Mouse (Mus musculus): Measurements from ENCODE around the gene Ccdc59. TPM values are rescaled to one million over a fixed set of nuclear protein-coding genes. Genes with fewer than 3 reads are reported as not detected.

Gene Ccdc59
- polyA plus RNA-seq, 1 experiment from 2014 or later, result 60.7 TPM

DNA sequence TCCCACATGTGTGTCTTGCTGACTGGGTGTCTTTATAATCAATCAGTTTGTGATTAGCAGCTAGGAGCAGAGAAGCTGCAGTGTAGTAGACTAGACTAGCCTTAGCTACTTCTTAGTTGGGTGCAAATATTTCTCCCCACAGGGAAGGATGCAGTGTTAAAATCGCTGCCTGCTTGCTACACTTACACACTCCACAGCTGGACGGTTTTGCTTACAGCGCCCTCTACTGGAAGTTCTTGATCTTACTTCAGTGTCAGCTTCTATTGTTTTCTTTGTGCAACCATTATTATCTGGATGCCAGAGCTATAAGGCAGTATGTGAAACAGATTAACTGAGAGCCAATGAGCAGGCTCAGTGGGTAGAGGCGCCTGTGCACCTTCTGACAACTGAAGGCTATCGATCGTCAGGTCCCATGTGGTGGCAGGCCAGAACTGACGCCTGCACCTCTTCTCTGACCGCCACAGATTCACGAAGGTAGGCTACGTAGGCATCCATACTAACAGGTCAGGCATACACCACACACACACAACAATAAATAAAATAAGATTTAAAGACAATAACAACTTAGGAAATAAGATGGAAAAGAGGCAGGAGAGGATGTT lies 6.1 kb upstream of the Ccdc59 start:
- H3K9ac ChIP-seq (replicated peaks; ENCODE audit: low read length), result no peak overlapping the region
- WGBS, result 67% methylated on average over 10 of the region's 10 CpGs
- H3K9me3 ChIP-seq (replicated peaks; ENCODE audit: control insufficient read depth, low read length), result no peaks in the 10 kb centered on the region
- H3K27ac ChIP-seq (replicated peaks; ENCODE audit: low read depth, low read length), result no peak overlapping the region
- DNase-seq (ENCODE audit: low spot score) (peak; percentile 63), ATAC-seq (replicated peaks; ENCODE audit: insufficient number of reproducible peaks, low FRiP score, low TSS enrichment, low read depth) (peak; percentile 56; the same call in 1 of the 2 replicates)
- H3K4me1 ChIP-seq (ENCODE audit: control insufficient read depth, insufficient read depth, low read length), result no peaks in the 10 kb centered on the region
- no peak overlapping the region for H3K4me2 ChIP-seq (ENCODE audit: low read depth, low read length)
- H3K27me3 ChIP-seq (ENCODE audit: control insufficient read depth, insufficient read depth, low read length), result no peaks in the 10 kb centered on the region
- no peaks in the 10 kb centered on the region for H3K36me3 ChIP-seq (replicated peaks; ENCODE audit: control insufficient read depth, insufficient read depth, low read depth, low read length)
- no peak overlapping the region for H3K4me3 ChIP-seq (ENCODE audit: low read depth, low read length)

DNA sequence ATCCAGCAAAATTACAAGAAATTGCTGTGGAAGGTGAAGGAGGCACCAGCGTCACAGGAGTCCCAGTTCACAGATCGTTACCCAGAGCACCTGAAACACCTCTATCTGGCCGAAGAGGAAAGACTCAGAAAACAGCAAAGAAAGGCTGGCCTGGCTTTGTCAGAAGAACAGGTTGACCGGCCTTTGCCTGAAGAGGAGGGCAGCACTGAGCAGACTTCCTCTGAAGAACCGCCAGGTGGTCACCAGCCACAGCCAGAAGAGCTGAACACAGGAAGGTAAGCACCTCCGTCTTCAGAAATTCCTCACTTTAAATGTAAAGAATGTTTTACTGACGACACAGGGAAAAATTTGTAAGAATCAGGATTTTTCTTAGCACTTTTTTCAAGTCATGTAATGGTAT lies 1.7 kb downstream of the Ccdc59 start:
- Histone ChIP-seq H3K27me3 (ENCODE audit: control insufficient read depth, insufficient read depth, low read length) (no peaks in the 10 kb centered on the region), H3K4me3 (ENCODE audit: low read depth, low read length) (peak overlapping the region; percentile 17; the same call in 1 of the 2 replicates), H3K4me1 (ENCODE audit: control insufficient read depth, insufficient read depth, low read length) (no peaks in the 10 kb centered on the region), H3K4me2 (ENCODE audit: low read depth, low read length) (no peak overlapping the region; the same call in 1 of the 2 replicates), H3K27ac (replicated peaks; ENCODE audit: low read depth, low read length) (no peak overlapping the region), H3K36me3 (replicated peaks; ENCODE audit: control insufficient read depth, insufficient read depth, low read depth, low read length) (peaks cover 5% of the 10 kb centered on the region), H3K9ac (replicated peaks; ENCODE audit: low read length) (no peak overlapping the region), H3K9me3 (replicated peaks; ENCODE audit: control insufficient read depth, low read length) (no peaks in the 10 kb centered on the region)
- DNase-seq (ENCODE audit: low spot score), result no peak
- no peak for ATAC-seq (replicated peaks; ENCODE audit: insufficient number of reproducible peaks, low FRiP score, low TSS enrichment, low read depth)
- 83% methylated on average over 7 of the region's 7 CpGs for WGBS

DNA sequence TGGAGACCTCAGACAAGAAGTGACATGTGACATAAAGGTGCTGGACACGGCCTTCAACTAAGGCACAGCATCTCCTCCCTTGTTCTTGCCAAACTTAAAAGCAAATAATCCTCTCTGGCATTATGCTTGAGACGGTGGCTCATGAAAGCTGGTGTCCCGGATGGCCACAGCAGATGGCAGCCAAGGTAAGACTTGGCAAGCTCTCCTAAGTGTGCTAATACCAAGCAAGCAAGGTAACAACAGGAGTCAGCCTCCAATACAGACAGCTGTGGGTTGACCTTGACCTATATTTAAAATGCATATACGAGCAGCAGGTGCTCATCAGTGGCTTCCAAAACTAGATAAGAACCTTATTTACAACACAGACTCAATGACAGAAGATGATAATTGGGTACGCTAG lies 9.4 kb downstream of the Ccdc59 start:
- 93% methylated on average over 5 of the region's 5 CpGs for WGBS
- no peak for ATAC-seq (replicated peaks; ENCODE audit: insufficient number of reproducible peaks, low FRiP score, low TSS enrichment, low read depth)

DNA sequence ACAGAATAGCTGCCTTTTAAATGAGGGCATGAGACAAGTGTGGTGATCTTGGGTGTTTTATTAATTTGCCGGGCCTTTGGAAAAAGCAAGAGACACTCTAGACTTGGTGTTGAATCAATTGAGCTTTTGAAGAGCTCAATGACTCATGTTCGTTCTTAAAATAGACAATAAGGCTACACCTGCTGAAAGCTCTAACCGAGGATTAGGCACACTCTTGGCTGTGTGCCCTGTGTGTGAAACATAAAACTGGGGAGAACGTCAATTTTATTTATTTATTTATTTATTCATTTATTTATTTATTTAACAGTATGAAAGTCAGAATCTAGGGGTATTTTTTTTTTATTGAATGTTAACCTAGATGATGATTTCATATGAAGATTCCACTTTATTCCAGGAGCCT lies 10.3 kb downstream of the Ccdc59 start:
- ATAC-seq (replicated peaks; ENCODE audit: insufficient number of reproducible peaks, low FRiP score, low TSS enrichment, low read depth) (no peak), DNase-seq (ENCODE audit: low spot score) (no peak)
- H3K9me3 ChIP-seq (replicated peaks; ENCODE audit: control insufficient read depth, low read length), result no peaks in the 10 kb centered on the region
- H3K27ac ChIP-seq (replicated peaks; ENCODE audit: low read depth, low read length), result no peak overlapping the region
- no peaks in the 10 kb centered on the region for H3K27me3 ChIP-seq (ENCODE audit: control insufficient read depth, insufficient read depth, low read length)
- H3K4me2 ChIP-seq (ENCODE audit: low read depth, low read length), result no peak overlapping the region
- 89% methylated on average over 4 of the region's 4 CpGs for WGBS
- no peaks in the 10 kb centered on the region for H3K4me1 ChIP-seq (ENCODE audit: control insufficient read depth, insufficient read depth, low read length)
- H3K4me3 ChIP-seq (ENCODE audit: low read depth, low read length), result no peak overlapping the region
- H3K36me3 ChIP-seq (replicated peaks; ENCODE audit: control insufficient read depth, insufficient read depth, low read depth, low read length), result no peaks in the 10 kb centered on the region
- H3K9ac ChIP-seq (replicated peaks; ENCODE audit: low read length), result no peak overlapping the region

More for the DNA sequence above, 9.4 kb downstream of the Ccdc59 start:
- Histone ChIP-seq H3K9me3 (replicated peaks; ENCODE audit: control insufficient read depth, low read length) (no peaks in the 10 kb centered on the region), H3K4me2 (ENCODE audit: low read depth, low read length) (no peak overlapping the region), H3K36me3 (replicated peaks; ENCODE audit: control insufficient read depth, insufficient read depth, low read depth, low read length) (no peaks in the 10 kb centered on the region; the same call in 1 of the 2 replicates), H3K27ac (replicated peaks; ENCODE audit: low read depth, low read length) (no peak overlapping the region), H3K27me3 (ENCODE audit: control insufficient read depth, insufficient read depth, low read length) (no peaks in the 10 kb centered on the region), H3K4me1 (ENCODE audit: control insufficient read depth, insufficient read depth, low read length) (no peaks in the 10 kb centered on the region), H3K4me3 (ENCODE audit: low read depth, low read length) (no peak overlapping the region), H3K9ac (replicated peaks; ENCODE audit: low read length) (no peak overlapping the region)
- DNase-seq (ENCODE audit: low spot score), result no peak

DNA sequence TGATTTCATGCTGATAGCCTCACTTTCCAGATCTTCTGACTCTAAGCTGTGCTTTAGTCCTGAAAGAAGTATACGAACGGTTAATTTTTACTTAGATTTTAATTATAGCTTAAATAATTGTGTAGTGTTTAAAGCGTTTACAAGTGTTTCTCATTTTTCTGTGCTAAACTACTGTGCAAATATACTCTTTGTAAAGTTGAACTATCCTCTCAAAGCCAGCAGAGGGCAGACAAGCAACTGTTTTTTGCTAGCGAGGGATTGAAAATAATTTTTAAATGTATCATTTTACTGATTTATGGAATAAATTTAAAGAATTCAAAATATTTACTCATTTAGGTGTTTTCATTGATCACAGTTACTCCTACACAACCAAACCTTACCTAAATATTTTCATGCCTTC lies 26.4 kb downstream of the Ccdc59 start:
- 41% methylated on average over 4 of the region's 4 CpGs for WGBS
- DNase-seq (ENCODE audit: low spot score) (peak; percentile 57), ATAC-seq (replicated peaks; ENCODE audit: insufficient number of reproducible peaks, low FRiP score, low TSS enrichment, low read depth) (no peak)
- Histone ChIP-seq H3K27me3 (ENCODE audit: control insufficient read depth, insufficient read depth, low read length) (no peaks in the 10 kb centered on the region), H3K9me3 (replicated peaks; ENCODE audit: control insufficient read depth, low read length) (no peaks in the 10 kb centered on the region), H3K36me3 (replicated peaks; ENCODE audit: control insufficient read depth, insufficient read depth, low read depth, low read length) (no peaks in the 10 kb centered on the region), H3K9ac (replicated peaks; ENCODE audit: low read length) (no peak overlapping the region), H3K4me3 (ENCODE audit: low read depth, low read length) (no peak overlapping the region), H3K27ac (replicated peaks; ENCODE audit: low read depth, low read length) (no peak overlapping the region), H3K4me2 (ENCODE audit: low read depth, low read length) (no peak overlapping the region), H3K4me1 (ENCODE audit: control insufficient read depth, insufficient read depth, low read length) (no peaks in the 10 kb centered on the region)

Other genes with a start within 250 kb of the Ccdc59 start
- 13.5 and 16.7 TPM in 2 replicates for gene Mettl25, start 313 bp downstream of the Ccdc59 start, polyA plus RNA-seq (2014; fragmentation: Nextera tagmentation; extraction: Ambion mirVana)

Data from embryonic facial prominence, embryonic 11.5 days (tissue).